Mouse (Mus musculus) urinary bladder, postnatal 10 days (tissue): ENCODE data around the gene Lingo1.

Source experiments
- DNase-seq: peaks from one replicate; pipeline ENCODE4 v3.0.0; 2022; ENCODE audit warnings: low spot score

The Lingo1 gene

GRCm38 (mm10) chr9:56605443-56605806, 190.8 kb downstream of the Lingo1 start:
- no peak for DNase-seq

- DNase-seq = no peak
Measured at GRCm38 (mm10) chr9:56604797-56605442, 191.3 kb downstream of the Lingo1 start.

- no peak for DNase-seq
Measured at GRCm38 (mm10) chr9:56600655-56601054, 195.6 kb downstream of the Lingo1 start.

GRCm38 (mm10) chr9:56592639-56593038, 203.6 kb downstream of the Lingo1 start:
- no peak for DNase-seq

- DNase-seq = no peak
Measured at GRCm38 (mm10) chr9:56591248-56591888, 204.9 kb downstream of the Lingo1 start.

GRCm38 (mm10) chr9:56589762-56590161, 206.5 kb downstream of the Lingo1 start:
- no peak for DNase-seq

- DNase-seq = no peak
Measured at GRCm38 (mm10) chr9:56584043-56584424, 212.2 kb downstream of the Lingo1 start.

- DNase-seq = no peak
Measured at GRCm38 (mm10) chr9:56583139-56584042, 212.9 kb downstream of the Lingo1 start.

GRCm38 (mm10) chr9:56582628-56583027, 213.6 kb downstream of the Lingo1 start:
- no peak for DNase-seq

- DNase-seq = no peak
Measured at GRCm38 (mm10) chr9:56581700-56582099, 214.6 kb downstream of the Lingo1 start.

- DNase-seq = no peak
Measured at GRCm38 (mm10) chr9:56581016-56581415, 215.3 kb downstream of the Lingo1 start.

- DNase-seq = no peak
Measured at GRCm38 (mm10) chr9:56580101-56580500, 216.2 kb downstream of the Lingo1 start.

GRCm38 (mm10) chr9:56577405-56577804, 218.9 kb downstream of the Lingo1 start:
- DNase-seq = no peak

- no peak for DNase-seq
Measured at GRCm38 (mm10) chr9:56572534-56573479, 223.5 kb downstream of the Lingo1 start.
